Mouse (Mus musculus) olfactory bulb, adult 2 months (tissue): ENCODE measurements around the gene Mapk8. TPM values are rescaled to one million over a fixed set of nuclear protein-coding genes. Genes with fewer than 3 reads are reported as not detected.

Experiments used
- H3K27ac ChIP-seq: fragments of 200-500 bp; 2 replicates; pipeline ENCODE4 v1.5.1; 2012; ENCODE audit warnings: low read depth, low read length; ENCODE audit not compliant: insufficient read depth
- H3K4me1 ChIP-seq: fragments of 200-500 bp; 2 replicates; pipeline ENCODE4 v1.6.1; 2012; ENCODE audit warnings: low read length; ENCODE audit not compliant: control insufficient read depth, insufficient read depth
- H3K4me3 ChIP-seq: fragments of 200-500 bp; 2 replicates; pipeline ENCODE4 v1.5.1; 2012; ENCODE audit warnings: mild to moderate bottlenecking, low read depth, low read length, moderate library complexity; ENCODE audit not compliant: insufficient read depth
- CTCF ChIP-seq: fragments of 200-500 bp; IDR thresholded peaks from 2 replicates; pipeline ENCODE4 v1.5.1; 2012; ENCODE audit warnings: low read depth, mild to moderate bottlenecking, low read length, moderate library complexity; ENCODE audit not compliant: insufficient read depth
- POLR2A ChIP-seq: fragments of 200-500 bp; IDR thresholded peaks from 2 replicates; pipeline ENCODE4 v1.6.1; 2012; ENCODE audit warnings: mild to moderate bottlenecking, low read depth, low read length, moderate library complexity; ENCODE audit not compliant: insufficient read depth
- WGBS: fragments of 180-500 bp; shearing (Covaris S2); methylation state at CpG from one replicate; pipeline ENCODE4 v1.1.7; 2018; 5-methylcytosine and 5-hydroxymethylcytosine counted together
- polyA plus RNA-seq: library from polyadenylated mRNA; stranded (reverse); fragments of >200 nt; gene quantifications from 2 replicates; pipeline ENCODE4 v1.2.4, GENCODE M21; 2012; ENCODE audit warnings: low replicate concordance; ENCODE audit not compliant: missing spikeins, insufficient read depth, insufficient read length

Gene Mapk8
- polyA plus RNA-seq, 1 experiment, result 217 TPM

GRCm38 (mm10) chr14:33402331-33402730 is 44.6 kb downstream of the Mapk8 start:
- H3K4me1 ChIP-seq, result no peaks in the 10 kb centered on the region
- no peak overlapping the region for H3K27ac ChIP-seq
- WGBS, result 98% methylated on average over 1 of the region's 1 CpGs
- no peak for TF ChIP-seq CTCF
- TF ChIP-seq POLR2A, result no peak
- H3K4me3 ChIP-seq, result no peak overlapping the region

DNA sequence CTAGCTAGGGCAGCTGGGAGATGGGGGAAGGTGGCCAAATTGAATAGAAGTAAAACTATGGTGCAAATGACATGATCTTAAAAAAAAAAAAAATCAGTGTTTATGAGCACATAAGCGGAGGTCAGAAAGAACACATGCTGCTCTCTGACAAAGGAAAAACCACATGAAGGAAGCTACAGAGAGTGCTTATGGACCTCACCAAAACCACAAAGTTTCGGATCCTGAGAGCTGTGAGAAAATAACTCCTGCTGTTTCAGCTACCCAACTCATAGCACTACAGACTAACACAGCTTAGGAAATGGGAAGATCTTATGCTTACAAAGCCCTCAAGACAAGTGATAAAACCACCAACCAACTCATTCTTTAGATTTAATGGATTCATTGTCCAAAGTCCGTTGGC is 46.9 kb downstream of the Mapk8 start:
- Histone ChIP-seq H3K27ac (no peak overlapping the region), H3K4me1 (no peaks in the 10 kb centered on the region), H3K4me3 (no peak overlapping the region)
- WGBS, result 74% methylated on average over 3 of the region's 3 CpGs
- TF ChIP-seq CTCF (no peak), POLR2A (no peak)

GRCm38 (mm10) chr14:33398065-33398860 is 48.7 kb downstream of the Mapk8 start:
- Histone ChIP-seq H3K4me3 (no peak overlapping the region), H3K27ac (no peak overlapping the region), H3K4me1 (no peaks in the 10 kb centered on the region)
- WGBS, result 89% methylated on average over 5 of the region's 5 CpGs
- no peak for TF ChIP-seq POLR2A
- no peak for TF ChIP-seq CTCF

- no peak for TF ChIP-seq CTCF
- no peak for TF ChIP-seq POLR2A
- WGBS, result 71% methylated on average over 6 of the region's 6 CpGs
Measured at GRCm38 (mm10) chr14:33380830-33381457, 66.0 kb downstream of the Mapk8 start.

DNA sequence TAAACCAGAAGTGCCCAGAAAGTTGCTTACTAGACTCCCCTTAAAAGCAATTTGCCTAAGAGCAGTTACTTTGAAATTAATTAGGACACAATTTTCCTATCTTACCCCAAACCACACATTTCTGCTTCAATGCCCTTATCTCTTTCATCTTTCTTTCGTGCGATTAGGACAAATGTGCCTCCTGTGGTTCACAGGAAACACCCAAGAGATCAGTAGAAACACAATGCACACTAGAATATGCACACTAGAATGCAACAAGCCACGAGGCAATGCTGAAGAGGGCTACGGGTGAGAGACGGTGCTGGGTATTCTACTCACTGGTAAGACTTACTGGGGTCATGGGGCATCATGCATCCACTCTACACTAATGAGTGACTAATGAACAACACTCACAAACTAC is 68.2 kb downstream of the Mapk8 start:
- no peak overlapping the region for H3K27ac ChIP-seq
- TF ChIP-seq POLR2A (no peak), CTCF (no peak)
- no peaks in the 10 kb centered on the region for H3K4me1 ChIP-seq
- no peak overlapping the region for H3K4me3 ChIP-seq
- WGBS, result 39% methylated on average over 5 of the region's 5 CpGs

More at GRCm38 (mm10) chr14:33380830-33381457, 66.0 kb downstream of the Mapk8 start:
- no peak overlapping the region for H3K27ac ChIP-seq
- no peaks in the 10 kb centered on the region for H3K4me1 ChIP-seq
- no peak overlapping the region for H3K4me3 ChIP-seq

DNA sequence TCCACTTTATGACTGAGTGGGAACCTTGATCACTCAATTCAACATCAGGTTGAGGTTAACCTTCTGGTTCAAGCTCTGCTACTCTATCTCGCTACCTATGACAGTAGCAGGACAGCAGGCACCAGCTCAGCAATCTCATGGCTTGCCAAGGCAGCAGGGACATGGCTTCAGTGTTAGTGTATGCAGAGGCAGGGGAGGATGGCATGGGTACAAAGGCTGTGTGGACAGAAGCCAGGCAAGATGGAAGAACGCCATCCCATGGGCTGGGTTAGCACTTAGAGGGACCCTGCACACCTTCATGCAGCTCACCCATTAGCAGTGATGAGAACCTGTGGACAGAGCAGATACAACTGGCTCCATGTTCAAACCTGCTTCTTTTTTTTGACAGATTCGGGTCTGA is 69.7 kb downstream of the Mapk8 start:
- TF ChIP-seq CTCF (no peak), POLR2A (no peak)
- Histone ChIP-seq H3K4me1 (no peaks in the 10 kb centered on the region), H3K27ac (no peak overlapping the region), H3K4me3 (no peak overlapping the region)
- 80% methylated on average over 3 of the region's 3 CpGs for WGBS

- Histone ChIP-seq H3K4me3 (no peak overlapping the region), H3K4me1 (0 out of 2 replicates have a peak, but pooled peaks cover 2% of the 10 kb centered on the region), H3K27ac (no peak overlapping the region)
- 89% methylated on average over 1 of the region's 1 CpGs for WGBS
- TF ChIP-seq CTCF (no peak), POLR2A (no peak)
Measured at GRCm38 (mm10) chr14:33374089-33374488, 72.9 kb downstream of the Mapk8 start.

GRCm38 (mm10) chr14:33373271-33373670 is 73.7 kb downstream of the Mapk8 start:
- no peak overlapping the region for H3K4me3 ChIP-seq
- WGBS, result 17% methylated on average over 1 of the region's 1 CpGs
- TF ChIP-seq CTCF (no peak), POLR2A (no peak)
- 0 out of 2 replicates have a peak, but pooled peaks cover 2% of the 10 kb centered on the region for H3K4me1 ChIP-seq
- no peak overlapping the region for H3K27ac ChIP-seq

GRCm38 (mm10) chr14:33371248-33371647 is 75.7 kb downstream of the Mapk8 start:
- no peak overlapping the region for H3K4me3 ChIP-seq
- no peak overlapping the region for H3K27ac ChIP-seq
- 17% methylated on average over 3 of the region's 3 CpGs for WGBS
- TF ChIP-seq CTCF (peak; percentile 51; the same call in 1 of the 2 replicates), POLR2A (no peak)
- peaks cover 15% of the 10 kb centered on the region for H3K4me1 ChIP-seq
